Comparison of ENCODE assay signal across 27 mouse cellular contexts in the genomic region with DNA sequence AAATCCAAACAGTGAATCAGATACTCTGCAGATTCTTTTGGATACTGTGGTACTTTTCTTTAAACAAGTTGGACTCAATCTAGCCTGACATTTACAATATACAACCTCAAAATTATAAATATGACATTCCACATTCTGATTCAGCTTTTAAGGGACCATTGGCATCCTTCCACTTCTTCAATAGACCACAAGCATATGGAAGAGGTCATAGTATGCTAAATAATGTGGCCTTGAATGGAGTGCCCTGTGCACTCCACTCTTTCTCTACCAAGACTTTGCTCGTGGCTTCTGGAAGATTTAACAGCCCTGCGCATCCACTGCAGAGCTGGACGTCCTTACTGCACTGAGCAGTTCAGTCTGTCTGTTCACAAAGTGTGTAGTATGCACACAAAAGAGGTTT. TPM values are rescaled to one million over a fixed set of nuclear protein-coding genes. Genes with fewer than 3 reads are reported as not detected.
DNase-seq lines count a peak whose midpoint lies in the region; ATAC-seq and TF ChIP-seq lines count a peak whose summit lies in the region.
"Had no signal": no experiment of that assay in that cellular context is flagged by ENCODE, and none has a peak within 500 bp of the region (broad histone marks: within the 10 kb centered on the region; RNA-seq: fewer than 3 reads in every experiment).

No protein-coding gene starts in this region.

- no peaks in the 10 kb centered on the region for H3K9me3 ChIP-seq in lung, embryonic 14.5 days (ENCODE audit: low read depth, low read length)
- H3K9me3 ChIP-seq: embryonic facial prominence, embryonic 12.5 days; forebrain, embryonic 10.5 days; forebrain, embryonic 12.5 days; G1E had no signal

- TF ChIP-seq POLR2A in lung, adult 2 months (IDR thresholded peaks at IDR 0.05; ENCODE audit: borderline replicate concordance, extremely low read depth, low read depth, low read length), result no peak
- TF ChIP-seq POLR2A in embryonic fibroblast, embryonic 13.5 days (IDR thresholded peaks at IDR 0.05; ENCODE audit: low read depth, low read length), result no peak

- H3K36me3 ChIP-seq in lung, embryonic 14.5 days (ENCODE audit: insufficient read depth), result 0 out of 2 replicates have a peak, but pooled peaks cover 3% of the 10 kb centered on the region

- no peak overlapping the region for H3K4me3 ChIP-seq in lung, embryonic 14.5 days (ENCODE audit: low read depth, low read length)
- H3K4me3 ChIP-seq in lung, adult 2 months (replicated peaks; ENCODE audit: extremely low read depth, low read depth, low read length), result no peak overlapping the region
- H3K4me3 ChIP-seq in embryonic fibroblast, embryonic 13.5 days (ENCODE audit: insufficient read depth, low read length), result no peak overlapping the region
- H3K4me3 ChIP-seq: embryonic facial prominence, embryonic 12.5 days; erythroblast, embryonic 14.5 days; forebrain, embryonic 10.5 days; forebrain, embryonic 12.5 days had no signal

- DNase-seq in lung, embryonic 14.5 days, result peak; percentile 53
- no peak for DNase-seq in lung, adult 2 months
- DNase-seq in 3T3-L1 (ENCODE audit: low read depth, low spot score) (peak; percentile 48), NIH3T3 (ENCODE audit: low read depth) (peak; percentile 75)
- no peak for DNase-seq in frontal cortex, postnatal 36 days (ENCODE audit: low spot score in 2 of 2)
- no peak for DNase-seq in heart, adult 8-10 months (ENCODE audit: low spot score)
- DNase-seq: adrenal gland, adult 2 months; adrenal gland, postnatal 10 days; adrenal gland, postnatal 25 days; B cell, adult 2 months; cerebellum, adult 11 months; cerebellum, adult 18-20 months; cerebellum, adult 8-10 months; cerebellum, adult 9-11 months; cerebellum, postnatal 14 days; cerebellum, postnatal 36 days; embryo, embryonic 11 days had no signal

- H3K27ac ChIP-seq in lung, embryonic 14.5 days (ENCODE audit: low read depth), result no peak overlapping the region
- peak overlapping the region; percentile 62 for H3K27ac ChIP-seq in embryonic fibroblast, embryonic 13.5 days (ENCODE audit: insufficient read depth, low read length)
- H3K27ac ChIP-seq: embryonic facial prominence, embryonic 12.5 days; forebrain, embryonic 10.5 days; forebrain, embryonic 12.5 days had no signal

- no peak for ATAC-seq in lung, embryonic 14.5 days (ENCODE audit: insufficient read depth)
- ATAC-seq: CD4-positive, CD25-positive, alpha-beta regulatory T cell, adult 4 months; forebrain, embryonic 14.5 days; forebrain, embryonic 16.5 days had no signal

- H3K27me3 ChIP-seq in lung, embryonic 14.5 days (ENCODE audit: insufficient read depth, low read length), result no peaks in the 10 kb centered on the region
- H3K27me3 ChIP-seq: CH12.LX; embryonic facial prominence, embryonic 12.5 days; forebrain, embryonic 12.5 days had no signal

- 65% methylated on average over 3 of the region's 3 CpGs for WGBS in lung, embryonic 14.5 days
- 82% methylated on average over 3 of the region's 3 CpGs for WGBS in lung, adult 2 months

- H3K9ac ChIP-seq in lung, embryonic 14.5 days, result no peak overlapping the region
- H3K9ac ChIP-seq: embryonic facial prominence, embryonic 12.5 days; forebrain, embryonic 12.5 days had no signal

- H3K4me2 ChIP-seq in lung, embryonic 14.5 days, result no peak overlapping the region
- H3K4me2 ChIP-seq: embryonic facial prominence, embryonic 12.5 days; forebrain, embryonic 12.5 days had no signal

- no peaks in the 10 kb centered on the region for H3K4me1 ChIP-seq in lung, embryonic 14.5 days (ENCODE audit: insufficient read depth)
- no peaks in the 10 kb centered on the region for H3K4me1 ChIP-seq in lung, adult 2 months (ENCODE audit: control insufficient read depth, insufficient read depth, low read length)
- peaks cover 7% of the 10 kb centered on the region for H3K4me1 ChIP-seq in embryonic fibroblast, embryonic 13.5 days (ENCODE audit: control insufficient read depth, insufficient read depth, low read length)
- H3K4me1 ChIP-seq: embryonic facial prominence, embryonic 12.5 days; forebrain, embryonic 10.5 days; forebrain, embryonic 12.5 days had no signal

- no peak for TF ChIP-seq CTCF in lung, embryonic 14.5 days (IDR thresholded peaks at IDR 0.05; ENCODE audit: low read depth)
- TF ChIP-seq CTCF in lung, adult 2 months (IDR thresholded peaks at IDR 0.05; ENCODE audit: insufficient read depth, low read length), result no peak
- TF ChIP-seq CTCF in embryonic fibroblast, embryonic 13.5 days (IDR thresholded peaks at IDR 0.05; ENCODE audit: borderline replicate concordance, insufficient read depth, low read length), result no peak

RNA-seq across cellular contexts. Expression of gene Rpgrip1l, which starts 49.1 kb away (rescaled TPM):
- polyA plus RNA-seq in lung, embryonic 14.5 days (2014; fragmentation: Nextera tagmentation; extraction: Ambion mirVana), result 10.4 and 11.6 TPM in 2 replicates
- polyA plus RNA-seq in lung, adult 2 months (2012; rRNA removed), result 1.6 and 3.6 TPM in 2 replicates
- 8.7 and 9.2 TPM in 2 replicates for polyA plus RNA-seq in embryonic fibroblast, embryonic 13.5 days (2011; ENCODE audit: insufficient read length, low read depth, missing spikeins)
- total RNA-seq in heart, adult 8-10 months (2022), result 1 to 10 TPM; 3.4 to 5.3 (median 4.2) TPM

RNA-seq across cellular contexts. Expression of gene Fto, which starts 49.4 kb away (rescaled TPM):
- 104 and 109 TPM in 2 replicates for polyA plus RNA-seq in lung, embryonic 14.5 days (2014; fragmentation: Nextera tagmentation; extraction: Ambion mirVana)
- polyA plus RNA-seq in lung, adult 2 months (2012; rRNA removed), result 25.6 and 39.7 TPM in 2 replicates
- polyA plus RNA-seq in embryonic fibroblast, embryonic 13.5 days (2011; ENCODE audit: insufficient read length, low read depth, missing spikeins), result 59.2 and 71.5 TPM in 2 replicates
- total RNA-seq in heart, adult 8-10 months (2022), result 10 to 100 TPM; 59.3 to 70.7 (median 65.1) TPM

Comparison
In these comparisons a context has a peak if more than half of its experiments do, and no peak if none do; other contexts are left out.
1. DNase-seq: peak in lung, embryonic 14.5 days (single experiment), 3T3-L1 (single experiment) and NIH3T3 (single experiment); none in lung, adult 2 months (single experiment), frontal cortex, postnatal 36 days (0 of 2) and heart, adult 8-10 months (single experiment).